ENCODE assay signal across 14 mouse cellular contexts in the genomic region with DNA sequence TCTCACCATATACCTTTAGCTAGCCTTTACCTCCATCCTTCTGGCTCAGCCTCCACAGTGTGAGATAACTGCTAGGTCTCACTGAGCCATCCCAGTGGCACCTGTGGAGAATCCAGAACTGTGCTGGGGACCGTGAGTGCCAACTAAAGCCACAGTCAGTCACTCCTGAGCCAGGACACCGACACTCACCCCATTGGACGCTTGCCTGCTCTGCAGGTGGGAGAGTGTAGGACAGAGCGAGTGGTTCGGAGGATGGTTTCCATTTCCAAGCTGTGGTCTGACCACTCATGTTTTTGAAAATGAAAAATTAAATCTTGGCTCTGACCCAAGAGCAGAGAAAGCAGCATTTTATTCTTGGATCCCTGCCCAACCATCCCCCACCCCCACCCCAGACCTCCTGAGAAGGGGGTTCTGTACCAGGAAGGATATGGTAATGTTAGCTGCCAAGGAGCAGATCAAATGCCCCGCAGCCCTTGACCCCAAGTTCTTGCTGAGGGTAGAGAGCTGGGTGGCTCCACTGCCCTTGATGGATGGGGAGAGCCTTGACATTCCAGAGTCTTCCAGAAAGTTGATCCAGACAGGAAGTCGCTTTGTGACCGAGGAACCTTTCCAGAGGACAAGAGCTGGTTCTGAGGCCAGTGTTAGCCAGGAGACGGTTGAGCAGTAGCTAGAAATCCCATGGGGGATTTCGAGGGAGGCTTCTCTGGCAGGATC.
DNase-seq lines count a peak whose midpoint lies in the region; ATAC-seq and TF ChIP-seq lines count a peak whose summit lies in the region.
"Had no signal": no experiment of that assay in that cellular context is flagged by ENCODE, and none has a peak within 500 bp of the region (broad histone marks: within the 10 kb centered on the region; RNA-seq: fewer than 3 reads in every experiment).

No protein-coding gene starts in this region.

- peaks cover 13% of the 10 kb centered on the region for H3K4me1 ChIP-seq in lung, embryonic 16.5 days (replicated peaks; ENCODE audit: control insufficient read depth, insufficient read depth, low read length)
- H3K4me1 ChIP-seq in intestine, embryonic 16.5 days (ENCODE audit: control insufficient read depth, insufficient read depth, low read length) = peaks cover 9% of the 10 kb centered on the region; the same call in 1 of the 2 replicates
- H3K4me1 ChIP-seq in forebrain, embryonic 11.5 days (replicated peaks; ENCODE audit: control insufficient read depth, insufficient read depth, low read length) = no peaks in the 10 kb centered on the region
- no peaks in the 10 kb centered on the region for H3K4me1 ChIP-seq in stomach, postnatal 0 days (replicated peaks; ENCODE audit: control insufficient read depth, insufficient read depth)

- TF ChIP-seq CTCF in stomach, postnatal 0 days (IDR thresholded peaks at IDR 0.05; ENCODE audit: low read depth) = no peak

- no peaks in the 10 kb centered on the region for H3K27me3 ChIP-seq in lung, embryonic 16.5 days (ENCODE audit: control insufficient read depth, insufficient read depth, low read depth, low read length)
- H3K27me3 ChIP-seq in intestine, embryonic 16.5 days (replicated peaks; ENCODE audit: control insufficient read depth, insufficient read depth, low read length) = no peaks in the 10 kb centered on the region
- no peaks in the 10 kb centered on the region for H3K27me3 ChIP-seq in forebrain, embryonic 11.5 days (ENCODE audit: control insufficient read depth, insufficient read depth, low read length)
- no peaks in the 10 kb centered on the region for H3K27me3 ChIP-seq in stomach, postnatal 0 days (ENCODE audit: control insufficient read depth, insufficient read depth, low read length)
- H3K27me3 ChIP-seq: forebrain, embryonic 13.5 days; neural tube, embryonic 15.5 days had no signal

- H3K9me3 ChIP-seq in lung, embryonic 16.5 days (ENCODE audit: control insufficient read depth, low read length) = no peaks in the 10 kb centered on the region
- no peaks in the 10 kb centered on the region for H3K9me3 ChIP-seq in intestine, embryonic 16.5 days (ENCODE audit: control insufficient read depth, low read length)
- no peaks in the 10 kb centered on the region for H3K9me3 ChIP-seq in forebrain, embryonic 11.5 days (ENCODE audit: control insufficient read depth, low read length)
- no peaks in the 10 kb centered on the region for H3K9me3 ChIP-seq in stomach, postnatal 0 days (ENCODE audit: control insufficient read depth, low read length)
- H3K9me3 ChIP-seq: forebrain, embryonic 13.5 days; neural tube, embryonic 15.5 days had no signal

- DNase-seq in lung, postnatal 25 days (ENCODE audit: low spot score) = no peak
- DNase-seq in adrenal gland, postnatal 25 days = peak; percentile 43
- peak; percentile 54 to 72 for DNase-seq in cerebellum, postnatal 25 days
- DNase-seq in kidney, postnatal 36 days = peak; percentile 22 to 28
- DNase-seq in forebrain, embryonic 11.5 days (ENCODE audit: low spot score) = no peak
- DNase-seq in stomach, postnatal 0 days (ENCODE audit: low spot score) = no peak
- DNase-seq: gastrocnemius, postnatal 36 days; heart, postnatal 36 days; liver; right cerebral cortex, postnatal 4 days had no signal

- TF ChIP-seq EP300 in stomach, postnatal 0 days (optimal IDR thresholded peaks at IDR 0.05) = no peak

- H3K27ac ChIP-seq in lung, embryonic 16.5 days (ENCODE audit: low read length) = no peak overlapping the region
- no peak overlapping the region for H3K27ac ChIP-seq in intestine, embryonic 16.5 days (ENCODE audit: low read length)
- H3K27ac ChIP-seq in forebrain, embryonic 11.5 days (ENCODE audit: low read depth, low read length) = no peak overlapping the region
- H3K27ac ChIP-seq in stomach, postnatal 0 days (replicated peaks) = no peak overlapping the region
- H3K27ac ChIP-seq: forebrain, embryonic 13.5 days; neural tube, embryonic 15.5 days had no signal

- WGBS in lung, embryonic 16.5 days = 9% methylated on average over 10 of the region's 10 CpGs
- WGBS in intestine, embryonic 16.5 days = 37% methylated on average over 10 of the region's 10 CpGs
- 63% methylated on average over 10 of the region's 10 CpGs for WGBS in forebrain, embryonic 11.5 days
- 40% methylated on average over 10 of the region's 10 CpGs for WGBS in stomach, postnatal 0 days

- no peak overlapping the region for H3K4me3 ChIP-seq in lung, embryonic 16.5 days (ENCODE audit: low read length)
- no peak overlapping the region for H3K4me3 ChIP-seq in intestine, embryonic 16.5 days (ENCODE audit: low read length)
- H3K4me3 ChIP-seq in forebrain, embryonic 11.5 days (ENCODE audit: low read depth, low read length) = no peak overlapping the region
- no peak overlapping the region for H3K4me3 ChIP-seq in stomach, postnatal 0 days (ENCODE audit: low read depth, low read length)
- H3K4me3 ChIP-seq: forebrain, embryonic 13.5 days; neural tube, embryonic 15.5 days had no signal

- peak; percentile 81 for ATAC-seq in lung, embryonic 16.5 days (ENCODE audit: low read depth)
- ATAC-seq in intestine, embryonic 16.5 days = no peak
- ATAC-seq in forebrain, embryonic 11.5 days (replicated peaks; ENCODE audit: low FRiP score) = no peak
- no peak for ATAC-seq in stomach, postnatal 0 days (ENCODE audit: low FRiP score, low TSS enrichment)
- ATAC-seq: forebrain, embryonic 13.5 days had no signal

- H3K9ac ChIP-seq in lung, embryonic 16.5 days (ENCODE audit: low read length) = no peak overlapping the region
- H3K9ac ChIP-seq in intestine, embryonic 16.5 days (ENCODE audit: low read depth, low read length) = no peak overlapping the region
- H3K9ac ChIP-seq in forebrain, embryonic 11.5 days (ENCODE audit: low read length) = no peak overlapping the region
- H3K9ac ChIP-seq in stomach, postnatal 0 days (ENCODE audit: low read length) = no peak overlapping the region
- H3K9ac ChIP-seq: forebrain, embryonic 13.5 days; neural tube, embryonic 15.5 days had no signal

- H3K36me3 ChIP-seq in lung, embryonic 16.5 days (ENCODE audit: control insufficient read depth, insufficient read depth, low read length) = no peaks in the 10 kb centered on the region
- no peaks in the 10 kb centered on the region for H3K36me3 ChIP-seq in intestine, embryonic 16.5 days (ENCODE audit: control insufficient read depth, insufficient read depth, low read length)
- no peaks in the 10 kb centered on the region for H3K36me3 ChIP-seq in forebrain, embryonic 11.5 days (ENCODE audit: control insufficient read depth, insufficient read depth, low read length)
- no peaks in the 10 kb centered on the region for H3K36me3 ChIP-seq in stomach, postnatal 0 days (ENCODE audit: control insufficient read depth, insufficient read depth, low read length)
- H3K36me3 ChIP-seq: neural tube, embryonic 15.5 days had no signal

- H3K4me2 ChIP-seq in lung, embryonic 16.5 days (ENCODE audit: low read depth, low read length) = no peak overlapping the region
- H3K4me2 ChIP-seq in intestine, embryonic 16.5 days (ENCODE audit: low read depth, low read length) = no peak overlapping the region
- no peak overlapping the region for H3K4me2 ChIP-seq in forebrain, embryonic 11.5 days (ENCODE audit: low read depth, low read length, severe bottlenecking)
- H3K4me2 ChIP-seq in stomach, postnatal 0 days (replicated peaks; ENCODE audit: low read depth) = no peak overlapping the region
- H3K4me2 ChIP-seq: forebrain, embryonic 13.5 days; neural tube, embryonic 15.5 days had no signal

Comparison
In these comparisons a context has a peak if more than half of its experiments do, and no peak if none do; other contexts are left out.
1. DNase-seq: peak in adrenal gland, postnatal 25 days (single experiment), cerebellum, postnatal 25 days (2 of 2) and kidney, postnatal 36 days (2 of 2); none in lung, postnatal 25 days (single experiment), forebrain, embryonic 11.5 days (single experiment) and stomach, postnatal 0 days (single experiment).